Mouse (Mus musculus): ENCODE data around the gene Cbx4. TPM values are rescaled to one million over a fixed set of nuclear protein-coding genes. Genes with fewer than 3 reads are reported as not detected.

Gene Cbx4
- polyA plus RNA-seq, 1 experiment from 2014 or later, result 15.2 TPM

DNA sequence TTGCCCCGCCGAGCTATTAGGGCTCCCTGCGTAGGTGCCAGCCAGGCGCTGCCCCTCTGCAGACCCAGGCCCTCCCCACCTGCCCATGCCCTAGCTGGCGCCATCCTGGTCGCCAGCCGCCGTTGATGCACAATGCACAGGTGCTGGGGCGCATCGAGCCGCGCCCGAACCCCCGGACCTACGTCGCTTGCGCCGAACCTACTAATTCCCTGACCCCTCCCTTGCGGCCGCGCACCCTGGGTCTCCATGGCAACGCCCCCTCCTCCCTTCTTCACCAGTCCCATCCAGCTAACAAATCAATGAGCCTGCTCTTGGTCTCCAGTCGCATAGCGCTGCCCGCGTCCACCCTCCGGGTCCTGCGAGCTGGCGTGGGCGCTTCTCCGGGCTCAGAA lies 44.7 kb downstream of the Cbx4 start:
- Histone ChIP-seq H3K36me3 (peaks cover 9% of the 10 kb centered on the region), H3K9me3 (no peaks in the 10 kb centered on the region), H3K9ac (replicated peaks) (peak overlapping the region; percentile 74), H3K4me3 (peak overlapping the region; percentile 66), H3K4me2 (replicated peaks) (peak overlapping the region; percentile 88), H3K4me1 (peaks cover 68% of the 10 kb centered on the region), H3K27ac (replicated peaks) (peak overlapping the region; percentile 88), H3K27me3 (peaks cover 86% of the 10 kb centered on the region)
- ATAC-seq (ENCODE audit: low FRiP score, low read depth), result peak; percentile 71
- 0% methylated on average over 30 of the region's 31 CpGs for WGBS

DNA sequence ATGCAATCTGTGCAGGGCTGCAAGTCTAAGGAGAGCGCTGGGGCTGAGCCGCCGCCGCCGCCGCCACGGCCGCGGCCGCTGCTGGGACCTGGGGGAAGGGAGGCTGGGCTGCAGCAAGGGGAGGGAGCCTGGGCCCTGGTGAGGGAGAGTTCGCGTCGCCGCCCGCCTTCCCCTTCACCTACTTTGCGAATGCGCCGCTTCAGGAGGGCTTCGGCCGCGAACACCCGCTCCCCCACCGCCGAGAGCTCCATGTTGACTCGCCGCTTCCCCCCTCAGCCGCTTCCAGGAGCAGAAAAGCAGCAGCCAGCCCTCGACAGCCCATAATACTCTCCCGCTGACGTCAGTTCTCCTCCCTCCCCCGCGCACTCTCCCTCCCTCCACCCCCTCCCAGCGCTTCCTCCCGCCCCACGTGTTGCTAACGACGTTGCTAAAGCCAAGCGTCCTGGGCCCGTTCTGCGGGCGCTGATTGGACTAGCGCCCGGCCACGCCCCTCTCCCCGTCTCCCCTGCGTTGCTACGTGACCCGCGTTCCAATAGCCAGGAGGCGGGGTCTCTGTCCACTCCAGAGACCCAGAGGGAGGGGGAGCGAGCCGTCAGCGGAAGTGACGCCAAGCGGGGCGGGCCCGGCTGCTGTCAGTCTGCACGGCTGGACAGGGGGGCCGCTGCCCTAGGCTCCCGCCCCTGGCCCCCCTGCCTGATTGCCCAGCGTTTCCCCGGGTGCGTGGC lies 45.3 kb downstream of the Cbx4 start, which contains the start of gene Cbx8:
Cbx8 (minus strand) TSS at position 370 of the 725 bp plus-strand sequence.
- Histone ChIP-seq H3K4me1 (peaks cover 72% of the 10 kb centered on the region), H3K27ac (replicated peaks) (peak within 1 kb of the TSS; percentile 90), H3K9ac (replicated peaks) (peak within 1 kb of the TSS; percentile 85), H3K4me2 (replicated peaks) (peak within 1 kb of the TSS; percentile 88), H3K27me3 (peaks cover 86% of the 10 kb centered on the region), H3K4me3 (peak within 1 kb of the TSS; percentile 66), H3K36me3 (peaks cover 9% of the 10 kb centered on the region), H3K9me3 (no peaks in the 10 kb centered on the region)
- peak; percentile 88 for ATAC-seq (ENCODE audit: low FRiP score, low read depth)
- under 1% methylated on average over 62 of the region's 63 CpGs for WGBS

- H3K27ac ChIP-seq (replicated peaks), result peak overlapping the region; percentile 90
- H3K27me3 ChIP-seq, result peaks cover 86% of the 10 kb centered on the region
- peaks cover 9% of the 10 kb centered on the region for H3K36me3 ChIP-seq
- peak overlapping the region; percentile 78 for H3K4me2 ChIP-seq (replicated peaks)
- peaks cover 78% of the 10 kb centered on the region for H3K4me1 ChIP-seq
- peak overlapping the region; percentile 85 for H3K9ac ChIP-seq (replicated peaks)
- 3% methylated on average over 21 of the region's 21 CpGs for WGBS
- ATAC-seq (ENCODE audit: low FRiP score, low read depth), result no peak
- peak overlapping the region; percentile 66 for H3K4me3 ChIP-seq
- H3K9me3 ChIP-seq, result no peaks in the 10 kb centered on the region
Observed at GRCm38 (mm10) chr11:119039732-119040512, 46.1 kb downstream of the Cbx4 start.

- no peak for ATAC-seq (ENCODE audit: low FRiP score, low read depth)
- WGBS, result 23% methylated on average over 22 of the region's 22 CpGs
- H3K9me3 ChIP-seq, result no peaks in the 10 kb centered on the region
- H3K4me1 ChIP-seq, result peaks cover 79% of the 10 kb centered on the region
- H3K27me3 ChIP-seq, result peaks cover 86% of the 10 kb centered on the region
- peak overlapping the region; percentile 85; the same call in 1 of the 2 replicates for H3K9ac ChIP-seq (replicated peaks)
- peaks cover 9% of the 10 kb centered on the region for H3K36me3 ChIP-seq
- no peak overlapping the region for H3K27ac ChIP-seq (replicated peaks)
- H3K4me2 ChIP-seq (replicated peaks), result peak overlapping the region; percentile 78
- H3K4me3 ChIP-seq, result 0 out of 2 replicates have a peak overlapping the region, but pooled peaks have one; percentile 66
Observed at GRCm38 (mm10) chr11:119038744-119039484, 47.1 kb downstream of the Cbx4 start.

DNA sequence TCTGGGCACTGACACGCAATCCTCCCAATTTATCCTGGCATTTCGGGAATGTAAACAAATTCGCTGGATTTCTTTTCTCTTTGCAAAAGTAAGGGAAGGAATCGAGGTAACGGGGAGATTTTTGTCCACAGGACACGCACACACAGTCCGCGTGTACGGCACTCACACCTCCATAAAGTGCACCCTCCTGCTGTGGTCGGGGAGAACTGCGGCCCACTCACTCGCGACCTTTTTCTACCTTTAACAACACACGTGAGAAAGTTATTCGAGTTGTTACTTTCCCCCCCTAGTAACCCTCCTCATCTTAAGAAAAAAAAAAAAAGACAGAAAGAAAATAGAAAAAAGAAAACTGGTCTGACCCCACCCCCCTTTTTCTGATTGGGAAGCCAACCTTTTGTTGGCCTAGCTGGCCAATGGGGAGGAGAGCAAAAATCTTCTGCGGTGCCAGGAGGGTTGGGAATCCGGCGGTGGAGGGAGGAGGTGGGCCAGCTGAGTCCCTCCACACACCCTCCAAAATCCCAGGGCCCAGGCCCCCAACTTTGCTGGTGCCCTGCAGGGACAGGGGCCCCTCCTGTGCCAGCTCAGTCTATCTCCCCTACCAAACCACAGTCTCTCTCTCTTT lies 48.1 kb downstream of the Cbx4 start:
- Histone ChIP-seq H3K27me3 (peaks cover 77% of the 10 kb centered on the region), H3K4me1 (peaks cover 75% of the 10 kb centered on the region), H3K4me2 (replicated peaks) (peak overlapping the region; percentile 78), H3K4me3 (peak overlapping the region; percentile 48), H3K27ac (replicated peaks) (no peak overlapping the region), H3K9ac (replicated peaks) (no peak overlapping the region; the same call in 1 of the 2 replicates), H3K9me3 (no peaks in the 10 kb centered on the region), H3K36me3 (peaks cover 9% of the 10 kb centered on the region)
- ATAC-seq (ENCODE audit: low FRiP score, low read depth), result no peak
- WGBS, result 2% methylated on average over 18 of the region's 18 CpGs

GRCm38 (mm10) chr11:119036934-119037779 lies 48.9 kb downstream of the Cbx4 start:
- WGBS, result 2% methylated on average over 56 of the region's 57 CpGs
- Histone ChIP-seq H3K4me1 (peaks cover 70% of the 10 kb centered on the region), H3K9ac (replicated peaks) (peak overlapping the region; percentile 61), H3K27ac (replicated peaks) (no peak overlapping the region), H3K9me3 (no peaks in the 10 kb centered on the region), H3K4me3 (peak overlapping the region; percentile 48), H3K27me3 (peaks cover 69% of the 10 kb centered on the region), H3K36me3 (peaks cover 9% of the 10 kb centered on the region), H3K4me2 (replicated peaks) (peak overlapping the region; percentile 78)
- ATAC-seq (ENCODE audit: low FRiP score, low read depth), result no peak

- H3K36me3 ChIP-seq, result peaks cover 9% of the 10 kb centered on the region
- H3K4me1 ChIP-seq, result peaks cover 63% of the 10 kb centered on the region
- H3K4me2 ChIP-seq (replicated peaks), result peak overlapping the region; percentile 28; the same call in 1 of the 2 replicates
- H3K4me3 ChIP-seq, result peak overlapping the region; percentile 18; the same call in 1 of the 2 replicates
- 1% methylated on average over 15 of the region's 15 CpGs for WGBS
- H3K9me3 ChIP-seq, result no peaks in the 10 kb centered on the region
- H3K27ac ChIP-seq (replicated peaks), result no peak overlapping the region
- H3K27me3 ChIP-seq, result peaks cover 62% of the 10 kb centered on the region
- no peak overlapping the region for H3K9ac ChIP-seq (replicated peaks)
- no peak for ATAC-seq (ENCODE audit: low FRiP score, low read depth)
Observed at GRCm38 (mm10) chr11:119036447-119036846, 49.6 kb downstream of the Cbx4 start.

DNA sequence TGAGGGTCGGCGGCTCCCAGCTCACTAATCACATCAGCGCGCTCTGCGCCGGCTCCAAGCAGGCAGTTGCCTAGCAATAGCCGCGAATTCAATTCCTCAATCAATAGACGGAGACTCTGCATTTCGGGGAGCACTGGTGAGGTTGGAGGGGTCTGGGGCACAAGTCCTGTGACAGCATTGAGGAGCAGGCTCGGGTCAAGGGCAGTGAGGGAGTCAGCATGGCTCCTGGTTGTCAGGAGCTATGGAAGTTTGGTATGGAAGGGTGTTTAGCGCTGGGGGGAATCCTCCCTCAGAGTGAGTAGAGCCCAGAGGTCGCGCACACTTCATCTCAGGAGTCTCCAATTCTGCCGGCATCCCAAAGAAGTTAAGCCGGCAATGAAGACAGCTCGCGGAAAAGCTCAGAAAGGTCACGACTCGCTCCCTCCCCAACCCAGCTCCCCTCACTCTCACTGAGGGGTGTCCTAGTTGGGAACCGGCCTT lies 50.3 kb downstream of the Cbx4 start:
- peaks cover 63% of the 10 kb centered on the region for H3K4me1 ChIP-seq
- H3K4me3 ChIP-seq, result peak overlapping the region; percentile 18
- under 1% methylated on average over 21 of the region's 21 CpGs for WGBS
- ATAC-seq (ENCODE audit: low FRiP score, low read depth), result no peak
- H3K27ac ChIP-seq (replicated peaks), result no peak overlapping the region
- peak overlapping the region; percentile 11; the same call in 1 of the 2 replicates for H3K9ac ChIP-seq (replicated peaks)
- H3K36me3 ChIP-seq, result peaks cover 12% of the 10 kb centered on the region
- H3K27me3 ChIP-seq, result peaks cover 62% of the 10 kb centered on the region
- H3K4me2 ChIP-seq (replicated peaks), result peak overlapping the region; percentile 28
- no peaks in the 10 kb centered on the region for H3K9me3 ChIP-seq

DNA sequence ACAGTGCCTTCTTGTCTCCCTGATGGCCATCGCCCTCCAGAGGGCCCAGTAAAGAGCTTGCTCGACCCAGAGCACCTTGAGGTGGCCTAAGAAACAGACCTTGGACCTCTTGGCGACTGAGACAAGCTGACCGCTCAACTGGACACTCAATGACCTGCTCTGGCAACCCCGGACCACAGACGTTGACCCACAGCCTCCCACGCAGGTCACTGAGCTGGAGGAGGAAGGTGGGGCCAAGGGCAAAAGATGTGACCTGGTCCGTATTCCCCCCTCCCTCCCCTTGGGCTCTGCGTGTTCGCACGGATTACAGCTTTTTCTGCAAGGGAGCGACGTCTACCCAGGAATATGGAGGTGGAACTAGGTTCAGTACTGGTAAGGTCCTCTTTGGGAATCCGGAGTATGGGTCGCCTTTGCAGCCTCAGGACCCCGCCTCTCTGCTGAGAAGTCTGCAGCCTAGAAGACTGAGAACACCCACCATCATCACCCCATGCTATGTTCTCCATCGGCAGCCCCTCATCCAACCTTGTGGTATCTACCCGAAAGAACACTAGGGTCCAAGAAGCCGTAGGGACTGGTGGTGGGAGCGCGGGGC lies 50.8 kb downstream of the Cbx4 start:
- H3K4me1 ChIP-seq, result peaks cover 60% of the 10 kb centered on the region
- ATAC-seq (ENCODE audit: low FRiP score, low read depth), result no peak; the same call in 1 of the 2 replicates

GRCm38 (mm10) chr11:119034635-119035034 lies 51.4 kb downstream of the Cbx4 start:
- Histone ChIP-seq H3K4me2 (replicated peaks) (peak overlapping the region; percentile 46), H3K9me3 (no peaks in the 10 kb centered on the region), H3K4me3 (peak overlapping the region; percentile 24), H3K27me3 (peaks cover 58% of the 10 kb centered on the region), H3K36me3 (peaks cover 23% of the 10 kb centered on the region), H3K9ac (replicated peaks) (0 out of 2 replicates have a peak overlapping the region, but pooled peaks have one; percentile 11), H3K27ac (replicated peaks) (no peak overlapping the region), H3K4me1 (peaks cover 55% of the 10 kb centered on the region)
- ATAC-seq (ENCODE audit: low FRiP score, low read depth), result no peak
- WGBS, result 1% methylated on average over 19 of the region's 19 CpGs

More for the DNA sequence above, 50.8 kb downstream of the Cbx4 start:
- H3K9ac ChIP-seq (replicated peaks), result peak overlapping the region; percentile 11; the same call in 1 of the 2 replicates
- 2% methylated on average over 21 of the region's 21 CpGs for WGBS
- no peak overlapping the region for H3K27ac ChIP-seq (replicated peaks)
- peak overlapping the region; percentile 28 for H3K4me2 ChIP-seq (replicated peaks)
- peaks cover 62% of the 10 kb centered on the region for H3K27me3 ChIP-seq
- H3K9me3 ChIP-seq, result no peaks in the 10 kb centered on the region
- H3K4me3 ChIP-seq, result peak overlapping the region; percentile 18
- H3K36me3 ChIP-seq, result peaks cover 18% of the 10 kb centered on the region
